Mouse (Mus musculus): ENCODE measurements around the gene Aknad1. TPM values are rescaled to one million over a fixed set of nuclear protein-coding genes. Genes with fewer than 3 reads are reported as not detected.

The Aknad1 gene
- polyA plus RNA-seq, 1 experiment from 2014 or later, result 0.30 TPM

DNA sequence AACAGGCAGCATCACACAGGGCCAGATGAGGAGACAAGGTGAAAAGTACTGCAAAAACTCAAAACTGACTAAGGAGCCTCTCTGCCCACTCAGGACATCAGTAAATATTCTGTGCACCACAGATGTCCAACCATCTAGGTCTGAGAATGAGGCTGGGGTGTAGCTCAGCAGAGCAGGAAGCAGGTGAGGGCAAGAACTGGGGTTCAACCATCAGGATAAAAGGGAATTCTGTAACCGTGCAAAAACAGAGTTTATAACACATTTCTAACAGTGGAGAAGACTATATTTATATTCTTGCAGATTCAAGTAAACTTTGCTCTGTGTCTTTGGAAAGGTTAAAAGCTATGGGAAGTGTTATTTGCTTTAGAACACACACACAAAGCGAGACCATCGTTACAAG lies 19.7 kb upstream of the Aknad1 start:
- ATAC-seq (ENCODE audit: low FRiP score, low TSS enrichment), result no peak
- H3K4me3 ChIP-seq (ENCODE audit: low read depth, low read length), result no peak overlapping the region
- no peak overlapping the region; the same call in 1 of the 2 replicates for H3K27ac ChIP-seq (replicated peaks)
- H3K27me3 ChIP-seq (ENCODE audit: control insufficient read depth, insufficient read depth, low read length), result no peaks in the 10 kb centered on the region
- no peak overlapping the region for H3K9ac ChIP-seq (ENCODE audit: low read length)
- WGBS, result 52% methylated on average over 3 of the region's 3 CpGs
- no peak for TF ChIP-seq CTCF (IDR thresholded peaks at IDR 0.05; ENCODE audit: low read depth)
- no peak for TF ChIP-seq EP300 (optimal IDR thresholded peaks at IDR 0.05)
- no peaks in the 10 kb centered on the region for H3K36me3 ChIP-seq (ENCODE audit: control insufficient read depth, insufficient read depth, low read length)
- H3K4me1 ChIP-seq (replicated peaks; ENCODE audit: control insufficient read depth, insufficient read depth), result no peaks in the 10 kb centered on the region
- no peak for DNase-seq (ENCODE audit: low spot score)
- H3K9me3 ChIP-seq (ENCODE audit: control insufficient read depth, low read length), result no peaks in the 10 kb centered on the region
- no peak overlapping the region for H3K4me2 ChIP-seq (replicated peaks; ENCODE audit: low read depth)

DNA sequence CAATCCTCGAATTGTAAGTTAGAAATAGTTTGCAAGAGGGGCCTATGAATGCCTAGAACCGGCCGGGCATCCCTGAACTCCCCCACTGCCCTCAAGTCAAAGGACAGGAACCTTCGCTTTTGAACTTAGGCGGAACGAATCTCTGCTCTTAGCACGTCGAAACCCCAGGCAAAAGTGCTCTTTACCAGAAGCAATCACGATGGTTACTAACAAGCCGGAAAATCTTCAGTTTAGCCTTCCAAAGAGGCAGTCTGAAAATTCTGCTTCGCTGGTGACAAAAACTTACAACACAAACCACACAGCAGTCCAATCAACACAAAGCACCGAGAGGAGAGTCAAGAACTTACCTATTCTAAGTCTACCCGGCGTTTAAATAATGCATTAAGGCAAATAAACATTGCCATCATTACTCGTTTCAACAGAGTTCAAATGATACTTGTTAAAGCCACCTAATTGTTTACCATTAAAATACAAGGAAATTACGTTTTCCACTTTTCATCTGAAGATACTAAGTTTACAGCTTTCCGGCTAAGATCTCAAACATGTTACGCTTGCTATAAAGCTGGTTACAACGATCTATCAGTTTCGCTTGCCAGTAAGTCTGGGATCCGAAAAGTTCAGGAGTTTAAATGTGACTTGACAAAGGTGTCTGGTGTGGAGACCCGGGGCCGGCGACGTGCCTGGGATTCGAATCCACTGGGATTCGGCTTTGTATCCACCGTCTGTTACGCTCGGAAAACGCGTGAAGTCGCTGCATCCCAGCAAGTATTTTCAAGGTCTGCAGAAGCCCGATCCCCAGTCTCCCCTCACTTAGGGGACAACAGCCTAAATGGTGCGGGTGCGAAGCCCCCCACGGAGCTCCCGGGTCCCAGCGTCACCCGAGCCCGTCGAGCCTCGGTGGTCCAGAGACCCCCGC lies 18.1 kb upstream of the Aknad1 start:
- TF ChIP-seq EP300 (optimal IDR thresholded peaks at IDR 0.05) (no peak), CTCF (IDR thresholded peaks at IDR 0.05; ENCODE audit: low read depth) (peak; percentile 64)
- Histone ChIP-seq H3K36me3 (ENCODE audit: control insufficient read depth, insufficient read depth, low read length) (no peaks in the 10 kb centered on the region), H3K27me3 (ENCODE audit: control insufficient read depth, insufficient read depth, low read length) (no peaks in the 10 kb centered on the region), H3K9me3 (ENCODE audit: control insufficient read depth, low read length) (no peaks in the 10 kb centered on the region), H3K4me3 (ENCODE audit: low read depth, low read length) (peak overlapping the region; percentile 78), H3K4me2 (replicated peaks; ENCODE audit: low read depth) (peak overlapping the region; percentile 65), H3K4me1 (replicated peaks; ENCODE audit: control insufficient read depth, insufficient read depth) (no peaks in the 10 kb centered on the region), H3K9ac (ENCODE audit: low read length) (peak overlapping the region; percentile 75), H3K27ac (replicated peaks) (peak overlapping the region; percentile 91)
- peak; percentile 65 for DNase-seq (ENCODE audit: low spot score)
- 2% methylated on average over 44 of the region's 44 CpGs for WGBS
- ATAC-seq (ENCODE audit: low FRiP score, low TSS enrichment), result peak; percentile 33

DNA sequence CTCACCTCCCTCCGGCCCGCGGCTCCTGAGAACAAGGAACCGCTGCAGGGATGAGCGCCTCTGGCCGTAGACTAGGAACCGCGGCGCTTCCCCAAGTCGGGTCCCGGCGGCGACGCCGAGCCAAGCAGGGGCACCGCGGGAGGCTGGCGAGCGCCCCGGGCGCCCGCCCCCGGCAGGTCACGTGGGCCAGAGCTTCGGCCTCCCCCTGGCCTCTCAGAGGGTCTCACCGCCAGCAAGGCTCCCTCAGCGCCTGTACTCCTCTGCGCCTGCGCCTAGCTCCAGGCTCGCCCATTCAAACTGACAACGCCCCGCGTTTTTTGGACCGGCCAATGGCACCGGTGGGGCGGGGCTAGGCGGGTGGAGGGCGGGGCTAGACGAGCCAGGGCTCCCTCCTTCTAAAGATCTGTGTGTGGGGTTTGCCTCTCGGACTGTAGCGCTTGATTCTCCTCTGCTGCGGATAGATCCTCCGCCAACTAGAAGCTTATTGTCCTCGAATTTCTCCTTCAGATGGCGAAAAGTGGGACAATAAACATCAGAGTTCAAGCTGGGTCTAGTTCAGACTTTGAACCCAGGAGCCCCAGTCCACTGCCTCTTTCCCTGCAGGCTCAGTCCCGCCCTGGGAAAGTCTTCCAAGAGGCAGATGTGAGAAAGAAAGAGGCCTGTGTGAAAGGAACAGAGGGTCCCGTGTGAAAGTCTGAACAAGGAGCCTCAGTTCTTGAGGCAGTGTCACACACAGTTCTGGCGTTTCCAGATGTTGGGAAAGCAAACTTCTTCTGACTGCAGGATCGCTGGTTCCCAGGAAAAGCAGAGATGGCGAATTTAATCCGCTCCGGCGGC lies 17.2 kb upstream of the Aknad1 start, which contains the start of gene Gpsm2:
Gene Gpsm2 (minus strand): TSS at position 274 of the 837 bp plus-strand sequence.
- H3K27ac ChIP-seq (replicated peaks), result peak within 1 kb of the TSS; percentile 91
- H3K4me3 ChIP-seq (ENCODE audit: low read depth, low read length), result peak within 1 kb of the TSS; percentile 78
- H3K9me3 ChIP-seq (ENCODE audit: control insufficient read depth, low read length), result no peaks in the 10 kb centered on the region
- peak within 1 kb of the TSS; percentile 75 for H3K9ac ChIP-seq (ENCODE audit: low read length)
- H3K4me1 ChIP-seq (replicated peaks; ENCODE audit: control insufficient read depth, insufficient read depth), result no peaks in the 10 kb centered on the region
- H3K36me3 ChIP-seq (ENCODE audit: control insufficient read depth, insufficient read depth, low read length), result no peaks in the 10 kb centered on the region
- DNase-seq (ENCODE audit: low spot score) (peak; percentile 98), ATAC-seq (ENCODE audit: low FRiP score, low TSS enrichment) (peak; percentile 97)
- peak within 1 kb of the TSS; percentile 65 for H3K4me2 ChIP-seq (replicated peaks; ENCODE audit: low read depth)
- H3K27me3 ChIP-seq (ENCODE audit: control insufficient read depth, insufficient read depth, low read length), result no peaks in the 10 kb centered on the region
- WGBS, result 2% methylated on average over 53 of the region's 53 CpGs
- TF ChIP-seq EP300 (optimal IDR thresholded peaks at IDR 0.05), result no peak
- TF ChIP-seq CTCF (IDR thresholded peaks at IDR 0.05; ENCODE audit: low read depth), result no peak

DNA sequence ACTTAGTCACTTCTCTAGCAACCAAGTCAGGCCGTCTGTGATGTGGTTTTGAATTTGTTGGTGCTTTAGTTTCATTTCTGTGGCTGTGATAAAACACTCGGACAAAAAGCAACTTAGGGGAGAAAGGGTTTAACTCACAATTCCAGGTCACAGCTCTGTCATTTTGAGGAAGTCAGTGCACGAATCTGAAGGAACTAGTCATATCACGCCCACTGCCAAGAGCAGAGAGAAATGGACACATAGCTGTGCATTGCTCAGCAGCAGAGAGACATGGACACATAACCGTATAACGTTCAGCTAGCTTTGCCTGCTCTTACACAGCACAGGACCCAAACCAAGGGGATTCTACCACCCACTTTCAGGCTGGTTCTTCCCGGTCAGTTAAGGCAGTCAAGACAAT lies 13.0 kb upstream of the Aknad1 start:
- Histone ChIP-seq H3K9me3 (ENCODE audit: control insufficient read depth, low read length) (no peaks in the 10 kb centered on the region), H3K27me3 (ENCODE audit: control insufficient read depth, insufficient read depth, low read length) (no peaks in the 10 kb centered on the region), H3K27ac (replicated peaks) (no peak overlapping the region), H3K4me2 (replicated peaks; ENCODE audit: low read depth) (no peak overlapping the region), H3K4me3 (ENCODE audit: low read depth, low read length) (no peak overlapping the region), H3K36me3 (ENCODE audit: control insufficient read depth, insufficient read depth, low read length) (no peaks in the 10 kb centered on the region), H3K9ac (ENCODE audit: low read length) (no peak overlapping the region), H3K4me1 (replicated peaks; ENCODE audit: control insufficient read depth, insufficient read depth) (no peaks in the 10 kb centered on the region)
- DNase-seq (ENCODE audit: low spot score) (no peak), ATAC-seq (ENCODE audit: low FRiP score, low TSS enrichment) (no peak)
- WGBS, result 80% methylated on average over 7 of the region's 7 CpGs
- TF ChIP-seq EP300 (optimal IDR thresholded peaks at IDR 0.05) (no peak), CTCF (IDR thresholded peaks at IDR 0.05; ENCODE audit: low read depth) (no peak)

DNA sequence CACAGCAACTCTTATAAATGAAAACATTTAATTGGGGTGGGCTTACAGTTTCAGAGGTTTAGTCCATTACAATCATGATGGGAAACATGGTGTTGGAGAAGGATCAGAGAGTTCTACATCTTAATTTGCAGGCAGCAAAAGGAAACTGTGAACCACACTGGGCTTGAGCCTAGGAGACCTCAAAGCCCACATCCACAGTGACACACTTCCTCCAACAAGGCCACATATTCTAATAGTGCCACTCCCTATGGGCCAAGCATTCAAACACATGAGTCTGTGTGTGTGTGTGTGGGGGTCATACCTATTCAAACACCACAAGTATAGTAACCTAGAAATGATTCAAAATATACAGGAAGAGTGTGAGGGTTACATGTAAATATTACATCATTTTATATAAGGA lies 12.1 kb upstream of the Aknad1 start:
- Histone ChIP-seq H3K27ac (replicated peaks) (no peak overlapping the region), H3K27me3 (ENCODE audit: control insufficient read depth, insufficient read depth, low read length) (no peaks in the 10 kb centered on the region), H3K36me3 (ENCODE audit: control insufficient read depth, insufficient read depth, low read length) (no peaks in the 10 kb centered on the region), H3K9ac (ENCODE audit: low read length) (no peak overlapping the region), H3K9me3 (ENCODE audit: control insufficient read depth, low read length) (no peaks in the 10 kb centered on the region), H3K4me3 (ENCODE audit: low read depth, low read length) (no peak overlapping the region), H3K4me2 (replicated peaks; ENCODE audit: low read depth) (no peak overlapping the region), H3K4me1 (replicated peaks; ENCODE audit: control insufficient read depth, insufficient read depth) (no peaks in the 10 kb centered on the region)
- TF ChIP-seq CTCF (IDR thresholded peaks at IDR 0.05; ENCODE audit: low read depth), result no peak
- no peak for TF ChIP-seq EP300 (optimal IDR thresholded peaks at IDR 0.05)
- ATAC-seq (ENCODE audit: low FRiP score, low TSS enrichment), result no peak
- no peak for DNase-seq (ENCODE audit: low spot score)

Data from stomach, postnatal 0 days (tissue).